Mouse (Mus musculus) spleen, embryonic (tissue): ENCODE data around the gene Cd163.

Experiments used
- CTCF ChIA-PET: fragments of 350-600 bp; sonication (Branson Sonifier 250); formaldehyde crosslinking; loops from one replicate; lab custom pipeline; 2022; lab: Charles Lee

Gene Cd163

GRCm38 (mm10) chr6:124358953-124359352 is 54.5 kb downstream of the Cd163 start:
- CTCF ChIA-PET = no interaction called here

GRCm38 (mm10) chr6:124360549-124360948 is 56.1 kb downstream of the Cd163 start:
- CTCF ChIA-PET = no interaction called here

GRCm38 (mm10) chr6:124364328-124364727 is 59.9 kb downstream of the Cd163 start:
- CTCF ChIA-PET = no interaction called here

- CTCF ChIA-PET = no interaction called here
These were observed 69.2 kb downstream of the Cd163 start for GRCm38 (mm10) chr6:124373584-124374206.

- CTCF ChIA-PET = no interaction called here
These were observed 70.2 kb downstream of the Cd163 start for GRCm38 (mm10) chr6:124374683-124375082.

GRCm38 (mm10) chr6:124375435-124375884 is 71.0 kb downstream of the Cd163 start:
- CTCF ChIA-PET = no interaction called here

- CTCF ChIA-PET = interaction anchor here (0.6 kb wide), 1 partner anchor 15 kb away, joined by 5 read pairs; no protein-coding TSS in a partner anchor
These were observed 71.9 kb downstream of the Cd163 start for GRCm38 (mm10) chr6:124376311-124376710.

- CTCF ChIA-PET = no interaction called here
These were observed 73.2 kb downstream of the Cd163 start for GRCm38 (mm10) chr6:124377494-124378255.

- CTCF ChIA-PET = no interaction called here
These were observed 74.9 kb downstream of the Cd163 start for GRCm38 (mm10) chr6:124379331-124379730.
